Mouse (Mus musculus) left cerebral cortex, postnatal 14 days (tissue): ENCODE results near the gene Alox12b. TPM values are rescaled to one million over a fixed set of nuclear protein-coding genes. Genes with fewer than 3 reads are reported as not detected.
A peak's percentile ranks its signal among the peaks of the same experiment; 100 is the strongest.

Experiments
- DNase-seq, 2 experiments: peaks; one replicate each; pipeline ENCODE4 v3.0.0; 2021 to 2022; ENCODE audit warnings: low spot score in 2 of 2, mixed read lengths in 1 of 2
- intact Hi-C: fragments of 180-260 bp; cut with DNase I; formaldehyde crosslinking; loops from one replicate; pipeline ENCODE4 v1.15.1; 2025
- total RNA-seq, 2 experiments: library from RNA; stranded (reverse); gene quantifications; 2 replicates each; pipeline ENCODE4 v1.2.3; 2021

Alox12b gene
- total RNA-seq, 2 experiments from 2014 or later = 1.5 to 1.9 TPM

DNA sequence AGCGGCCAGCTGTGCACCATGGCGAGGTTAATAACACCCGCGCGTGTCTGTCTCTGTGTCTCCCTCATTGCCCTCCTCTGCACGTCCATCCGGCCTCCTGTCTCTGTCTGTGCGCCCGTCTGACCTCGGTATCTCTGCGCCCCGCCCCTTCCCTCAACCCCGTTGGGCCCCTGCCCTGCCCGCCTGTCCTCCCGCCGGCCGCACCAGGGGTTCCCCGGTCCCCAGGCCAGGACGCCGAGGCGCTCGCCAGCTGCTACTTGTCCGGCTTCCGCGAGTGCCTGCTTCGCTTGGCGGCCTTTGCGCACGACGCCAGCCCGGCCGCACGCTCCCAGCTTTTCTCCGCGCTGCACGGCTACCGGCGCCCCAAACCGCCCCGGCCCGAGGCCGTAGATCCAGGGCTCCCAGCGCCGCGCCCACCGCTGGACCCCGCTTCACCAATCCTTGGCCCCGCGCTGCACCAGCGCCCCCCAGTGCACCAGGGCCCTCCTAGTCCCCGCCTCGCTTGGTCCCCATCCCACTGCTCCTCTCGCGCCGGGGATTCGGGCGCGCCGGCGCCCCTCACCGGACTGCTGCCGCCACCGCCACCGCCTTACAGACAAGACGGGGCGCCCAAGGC, 34.3 kb upstream of the Alox12b start, which contains the start of gene 9130213A22Rik:
Gene 9130213A22Rik, minus strand, starts transcription at position 254 of the 616 bp plus-strand sequence.
- intact Hi-C loops = loop anchor here (5.0 kb wide), 1 partner anchor 245 kb away; the partner anchor contains the start of gene Chd3
- DNase-seq = peak; percentile 84 to 87

GRCm38 (mm10) chr11:69123056-69123692, 33.6 kb upstream of the Alox12b start:
- intact Hi-C loops = loop anchor here (5.0 kb wide), 1 partner anchor 244 kb away; the partner anchor contains the start of gene Chd3

DNA sequence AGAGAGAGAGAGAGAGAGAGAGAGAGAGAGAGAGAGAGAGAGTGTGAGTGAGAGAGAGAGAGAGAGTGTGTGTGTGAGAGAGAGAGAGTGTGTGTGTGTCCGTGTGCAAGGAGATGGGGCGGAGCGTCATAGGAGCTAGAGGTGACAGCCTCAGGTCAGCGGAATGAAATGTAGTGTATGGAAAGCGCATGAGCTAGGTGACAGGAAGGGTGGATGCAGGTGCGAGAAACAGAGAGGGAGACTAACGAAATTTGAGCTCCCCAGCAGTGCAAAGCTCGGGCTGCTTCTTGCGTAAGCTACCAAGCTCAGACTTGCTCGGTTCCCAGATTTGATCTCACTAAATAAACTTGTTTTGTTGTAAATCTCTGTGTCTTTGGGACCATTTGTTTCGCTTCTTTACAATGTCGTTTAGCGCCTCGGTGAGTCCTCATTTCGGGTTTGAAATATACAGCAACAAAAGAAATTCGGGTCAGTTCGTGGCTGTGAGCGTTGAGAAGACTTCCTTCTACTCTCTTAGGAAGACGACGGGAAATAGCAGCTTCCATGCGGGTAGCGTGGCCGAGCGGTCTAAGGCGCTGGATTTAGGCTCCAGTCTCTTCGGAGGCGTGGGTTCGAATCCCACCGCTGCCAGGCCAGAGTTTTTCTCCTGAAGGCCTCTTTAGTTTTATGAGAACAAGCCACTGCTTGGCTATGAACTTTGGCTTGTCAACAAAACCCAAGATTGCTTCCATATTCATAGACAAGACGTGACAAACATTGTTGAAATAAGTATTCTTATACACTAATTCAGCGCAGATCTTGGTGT, 32.9 kb upstream of the Alox12b start:
- peak; percentile 93 to 96 for DNase-seq

More at GRCm38 (mm10) chr11:69123056-69123692, 33.6 kb upstream of the Alox12b start:
- DNase-seq = peak; percentile 95 to 96

GRCm38 (mm10) chr11:69124498-69124847, 32.3 kb upstream of the Alox12b start:
- intact Hi-C loops = loop anchor here (2.0 to 5.0 kb wide), 2 partner anchors 62 to 243 kb away; partner anchors contain the start of gene Chd3

More for the DNA sequence above, 32.9 kb upstream of the Alox12b start:
- intact Hi-C loops = loop anchor here (2.0 to 5.0 kb wide), 2 partner anchors 61 to 243 kb away; partner anchors contain the start of gene Chd3

GRCm38 (mm10) chr11:69125041-69125851, 31.5 kb upstream of the Alox12b start:
- peak; percentile 86 to 89 for DNase-seq
- intact Hi-C loops = loop anchor here (1.0 to 2.0 kb wide), 2 partner anchors 25 to 62 kb away; no protein-coding TSS in a partner anchor

More at GRCm38 (mm10) chr11:69124498-69124847, 32.3 kb upstream of the Alox12b start:
- DNase-seq = peak; percentile 81 to 84

DNA sequence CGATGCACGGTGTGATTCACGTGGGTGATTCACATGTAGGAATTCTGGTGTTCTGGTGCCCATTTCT, 31.1 kb upstream of the Alox12b start, which contains the start of gene Aloxe3:
Gene Aloxe3, plus strand, starts transcription at position 45 of the 67 bp plus-strand sequence.
- intact Hi-C loops = loop anchor here (1.0 to 2.0 kb wide), 2 partner anchors 25 to 63 kb away; no protein-coding TSS in a partner anchor
- no peak for DNase-seq

- no peak for DNase-seq
- intact Hi-C loops = loop anchor here (1.0 to 2.0 kb wide), 2 partner anchors 24 to 63 kb away; no protein-coding TSS in a partner anchor
Measured at GRCm38 (mm10) chr11:69125919-69126705, 30.7 kb upstream of the Alox12b start.

DNA sequence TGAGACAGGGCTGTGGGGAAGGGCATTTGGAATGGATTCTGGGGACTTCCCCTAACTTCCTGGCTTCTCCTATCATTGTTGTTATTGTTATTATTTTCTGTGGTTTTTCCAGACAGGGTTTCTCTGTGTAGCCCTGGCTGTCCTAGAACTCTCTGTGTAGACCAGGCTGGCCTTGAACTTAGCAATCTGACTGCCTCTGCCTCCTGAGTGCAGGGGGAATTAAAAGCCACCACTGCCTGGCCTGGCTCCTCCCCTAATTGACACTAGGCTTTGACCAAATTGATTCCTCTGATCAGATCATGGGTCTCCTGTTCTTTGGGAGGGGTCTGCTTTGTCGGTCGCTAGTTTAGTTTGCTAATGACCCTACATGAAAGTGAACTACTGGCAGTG, 30.1 kb upstream of the Alox12b start:
- no peak for DNase-seq
- intact Hi-C loops = no loop called here

DNA sequence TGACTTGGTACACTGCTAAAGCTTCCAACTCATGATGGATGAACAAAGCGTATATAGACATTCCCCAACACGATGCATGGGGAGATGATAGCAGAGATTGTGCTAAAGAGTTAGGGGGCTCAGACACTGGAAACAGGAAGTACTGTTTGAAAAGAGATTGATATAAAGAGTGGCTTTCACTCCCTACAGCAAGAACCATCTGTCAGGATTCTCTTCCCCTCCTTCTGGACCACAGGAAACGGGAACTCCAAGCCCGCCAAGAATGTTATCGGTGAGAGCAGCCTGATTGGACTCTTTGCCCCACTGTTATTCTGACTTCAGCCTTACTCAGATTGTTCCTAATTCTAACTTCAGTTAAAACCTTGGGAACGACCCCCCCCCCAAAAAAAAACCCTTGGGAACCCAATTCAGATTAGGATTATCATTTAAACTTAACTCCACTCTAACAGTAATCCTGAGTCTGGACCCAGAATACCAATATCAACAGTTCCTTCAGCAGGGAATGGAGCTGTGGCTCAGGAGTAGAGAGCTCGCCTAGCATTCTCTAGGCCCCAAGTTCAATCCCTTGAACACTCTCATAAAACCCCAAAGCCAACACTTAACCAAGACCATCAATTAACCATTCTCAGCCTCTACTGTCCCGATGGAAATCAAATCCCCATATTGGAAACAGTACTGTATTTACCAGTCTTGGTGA, 28.2 kb upstream of the Alox12b start:
- no peak for DNase-seq
- intact Hi-C loops = no loop called here

- no peak for DNase-seq
- intact Hi-C loops = no loop called here
Measured at GRCm38 (mm10) chr11:69133566-69133922, 23.2 kb upstream of the Alox12b start.

DNA sequence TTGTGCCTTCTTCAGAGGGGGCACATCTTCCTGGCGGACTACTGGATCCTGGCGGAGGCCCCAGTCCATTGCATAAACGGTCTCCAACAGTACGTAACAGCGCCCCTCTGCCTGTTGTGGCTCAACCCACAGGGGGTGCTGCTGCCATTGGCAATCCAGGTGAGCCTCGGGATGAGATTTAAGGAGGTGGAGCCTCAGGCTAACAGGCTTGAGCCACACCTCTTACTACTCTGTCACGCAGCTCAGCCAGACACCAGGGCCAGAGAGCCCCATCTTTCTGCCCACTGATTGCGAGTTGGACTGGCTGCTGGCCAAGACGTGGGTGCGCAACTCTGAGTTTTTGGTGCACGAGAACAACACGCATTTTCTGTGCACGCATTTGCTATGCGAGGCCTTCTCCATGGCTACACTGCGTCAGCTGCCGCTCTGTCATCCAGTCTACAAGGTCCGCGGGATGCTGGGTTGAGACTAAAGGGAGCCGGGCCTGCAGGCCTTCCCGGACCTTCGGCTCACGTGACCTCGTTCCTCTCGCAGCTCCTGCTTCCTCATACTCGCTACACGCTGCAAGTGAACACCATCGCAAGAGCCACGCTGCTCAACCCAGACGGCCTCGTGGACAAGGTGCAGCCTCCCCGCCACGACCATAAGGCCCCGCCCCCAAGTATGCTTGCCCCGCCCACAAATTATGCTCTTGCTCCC, 22.7 kb upstream of the Alox12b start:
- intact Hi-C loops = no loop called here

GRCm38 (mm10) chr11:69134622-69134968, 22.2 kb upstream of the Alox12b start:
- intact Hi-C loops = no loop called here
- DNase-seq = no peak

More for the DNA sequence above, 22.7 kb upstream of the Alox12b start:
- peak; percentile 86 to 97 for DNase-seq

GRCm38 (mm10) chr11:69135361-69135760, 21.4 kb upstream of the Alox12b start:
- no peak for DNase-seq
- intact Hi-C loops = no loop called here

DNA sequence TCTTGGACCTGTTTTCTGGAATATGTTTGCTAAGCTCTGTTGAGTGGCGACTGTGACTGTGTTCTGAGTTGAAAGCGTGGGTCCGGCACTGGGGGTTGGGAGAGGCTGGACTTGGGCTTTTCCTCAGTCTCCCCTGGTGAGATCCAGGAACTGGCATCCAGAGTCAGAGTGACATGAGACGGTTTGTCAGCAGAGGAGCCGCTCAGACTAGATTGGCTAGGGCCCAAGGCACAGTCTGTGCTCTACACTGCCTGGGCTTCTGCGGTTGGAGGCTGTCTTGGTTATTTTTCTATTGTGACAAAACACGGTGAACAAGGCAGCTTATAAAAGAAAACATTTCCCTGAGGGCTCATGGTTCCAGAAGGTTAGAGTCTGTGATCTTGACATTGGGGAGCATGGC, 9.2 kb upstream of the Alox12b start:
- no peak for DNase-seq

GRCm38 (mm10) chr11:69148451-69148960, 8.3 kb upstream of the Alox12b start:
- intact Hi-C loops = no loop called here
- DNase-seq = no peak

More for the DNA sequence above, 9.2 kb upstream of the Alox12b start:
- intact Hi-C loops = no loop called here

- intact Hi-C loops = loop anchor here (1.0 kb wide), 1 partner anchor 24 kb away; the partner anchor contains the start of gene Aloxe3
- DNase-seq = peak in 1 of 2 experiments; percentile 42
Measured at GRCm38 (mm10) chr11:69149728-69150127, 7.1 kb upstream of the Alox12b start.

DNA sequence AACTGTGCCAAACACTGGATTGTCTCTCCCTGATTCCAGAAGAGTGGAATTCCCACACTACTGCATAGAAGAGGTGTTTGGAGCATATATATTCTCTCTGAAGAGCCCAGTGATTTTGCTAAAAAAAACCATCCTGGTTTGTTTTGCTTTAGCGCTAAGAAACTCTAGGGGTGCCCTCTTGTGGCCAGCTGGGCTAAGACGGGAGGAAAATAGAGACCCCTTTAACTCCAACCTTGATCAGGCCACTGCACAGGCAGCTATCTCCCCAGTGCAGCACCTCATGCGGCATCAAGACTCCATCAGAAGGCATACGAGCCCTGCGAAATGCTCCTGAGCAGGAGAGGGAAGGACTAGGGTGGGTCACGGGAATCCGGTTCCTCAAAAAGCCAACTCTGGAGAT, 6.3 kb upstream of the Alox12b start:
- intact Hi-C loops = loop anchor here (1.0 kb wide), 1 partner anchor 25 kb away; the partner anchor contains the start of gene Aloxe3
- DNase-seq = peak; percentile 73 to 74
